Mouse (Mus musculus) ES-Bruce4 (cell line): ENCODE data around the gene Lysmd4. TPM values are rescaled to one million over a fixed set of nuclear protein-coding genes. Genes with fewer than 3 reads are reported as not detected.

Source experiments
- H3K27ac ChIP-seq: 2 replicates; pipeline ENCODE4 v1.5.1; 2012; ENCODE audit warnings: low read length, inconsistent platforms; ENCODE audit not compliant: insufficient read depth
- H3K27me3 ChIP-seq: 2 replicates; pipeline ENCODE4 v1.6.1; 2012; ENCODE audit warnings: mild to moderate bottlenecking, low read length, inconsistent platforms; ENCODE audit not compliant: control insufficient read depth, poor library complexity, insufficient read depth, severe bottlenecking
- H3K36me3 ChIP-seq: 2 replicates; pipeline ENCODE4 v1.6.1; 2012; ENCODE audit warnings: inconsistent platforms, mild to moderate bottlenecking, low read length, moderate library complexity; ENCODE audit not compliant: control insufficient read depth, poor library complexity, insufficient read depth, severe bottlenecking
- H3K4me1 ChIP-seq: one replicate; pipeline ENCODE4 v1.8.1; 2011; ENCODE audit warnings: low read length; ENCODE audit not compliant: control insufficient read depth, insufficient read depth
- H3K4me3 ChIP-seq: 2 replicates; pipeline ENCODE4 v1.5.1; 2011; ENCODE audit warnings: low read depth, mild to moderate bottlenecking, low read length
- H3K9ac ChIP-seq: 2 replicates; pipeline ENCODE4 v1.6.1; 2012; ENCODE audit warnings: low read depth, mild to moderate bottlenecking, inconsistent platforms; ENCODE audit not compliant: poor library complexity, severe bottlenecking
- H3K9me3 ChIP-seq: replicated peaks from 2 replicates; pipeline ENCODE4 v1.6.1; 2012; ENCODE audit warnings: mild to moderate bottlenecking, low read length, inconsistent platforms; ENCODE audit not compliant: control insufficient read depth, poor library complexity, insufficient read depth, severe bottlenecking
- CTCF ChIP-seq: IDR thresholded peaks from one replicate; pipeline ENCODE4 v1.8.1; 2011; ENCODE audit warnings: low read depth, low read length
- EP300 ChIP-seq: IDR thresholded peaks from 2 replicates; pipeline ENCODE4 v1.6.1; 2011; ENCODE audit warnings: low read depth, low read length; ENCODE audit not compliant: insufficient read depth
- POLR2A ChIP-seq: IDR thresholded peaks from one replicate; pipeline ENCODE4 v1.8.1; 2011; ENCODE audit warnings: low read length; ENCODE audit not compliant: insufficient read depth
- polyA plus RNA-seq: library from polyadenylated mRNA; stranded (reverse); fragments of >200 nt; gene quantifications from 2 replicates; pipeline ENCODE4 v1.2.4, GENCODE M21; 2011; ENCODE audit warnings: low read depth; ENCODE audit not compliant: missing spikeins, insufficient read depth, insufficient read length

Lysmd4 gene
- polyA plus RNA-seq, 1 experiment, result 6.8 TPM

DNA sequence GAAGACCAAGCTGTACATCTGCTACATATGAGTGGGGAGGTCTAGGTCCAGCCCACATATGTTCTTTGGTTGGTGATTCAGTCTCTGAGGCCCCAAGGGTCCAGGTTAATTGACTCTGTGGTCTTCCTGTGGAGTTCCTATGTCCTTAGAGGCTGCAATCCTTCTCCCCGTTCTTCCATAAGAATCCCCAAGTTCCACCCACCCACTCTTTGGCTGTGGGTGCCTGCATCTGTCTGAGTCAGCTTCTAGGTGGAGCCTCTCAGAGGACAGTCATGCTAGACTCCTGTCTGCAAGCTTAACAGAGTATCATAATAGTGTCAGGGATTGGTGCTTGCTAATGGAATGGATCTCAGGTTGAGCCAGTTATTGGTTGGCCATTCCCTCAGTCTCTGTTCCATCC is 8.8 kb upstream of the Lysmd4 start:
- H3K4me3 ChIP-seq, result no peak overlapping the region
- no peaks in the 10 kb centered on the region for H3K9me3 ChIP-seq
- no peak overlapping the region for H3K27ac ChIP-seq
- TF ChIP-seq CTCF (no peak), POLR2A (no peak)
- H3K9ac ChIP-seq, result no peak overlapping the region
- no peaks in the 10 kb centered on the region for H3K27me3 ChIP-seq
- no peaks in the 10 kb centered on the region for H3K36me3 ChIP-seq
- no peaks in the 10 kb centered on the region for H3K4me1 ChIP-seq

DNA sequence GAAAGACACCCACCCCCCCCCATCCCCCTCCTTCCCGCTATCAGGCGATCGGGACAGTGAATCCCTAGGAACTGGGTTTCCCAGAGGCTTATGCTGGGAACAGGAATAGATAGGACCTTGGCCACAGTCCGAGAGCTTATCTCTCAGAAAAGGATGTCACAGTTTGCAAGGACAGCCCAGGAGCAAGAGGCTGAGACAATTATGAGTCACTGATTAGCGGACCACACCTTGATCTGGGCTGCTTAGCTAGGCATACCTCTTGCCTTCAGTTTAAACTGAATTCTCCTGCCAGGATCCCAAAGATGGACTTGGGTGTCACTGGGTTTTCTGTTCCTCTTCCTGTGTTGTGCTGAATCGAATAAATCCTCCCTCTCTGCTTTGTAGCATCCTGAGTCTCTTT is 6.0 kb upstream of the Lysmd4 start:
- no peaks in the 10 kb centered on the region for H3K36me3 ChIP-seq
- no peak overlapping the region for H3K4me3 ChIP-seq
- no peak overlapping the region for H3K27ac ChIP-seq
- TF ChIP-seq CTCF, result no peak
- TF ChIP-seq EP300, result no peak
- no peak for TF ChIP-seq POLR2A
- H3K27me3 ChIP-seq, result no peaks in the 10 kb centered on the region
- H3K9ac ChIP-seq, result no peak overlapping the region
- H3K4me1 ChIP-seq, result no peaks in the 10 kb centered on the region
- no peaks in the 10 kb centered on the region for H3K9me3 ChIP-seq

- no peak overlapping the region for H3K27ac ChIP-seq
- TF ChIP-seq CTCF, result peak; percentile 69
- TF ChIP-seq POLR2A, result no peak
Observed at GRCm38 (mm10) chr7:67217025-67217424, 5.3 kb upstream of the Lysmd4 start.

DNA sequence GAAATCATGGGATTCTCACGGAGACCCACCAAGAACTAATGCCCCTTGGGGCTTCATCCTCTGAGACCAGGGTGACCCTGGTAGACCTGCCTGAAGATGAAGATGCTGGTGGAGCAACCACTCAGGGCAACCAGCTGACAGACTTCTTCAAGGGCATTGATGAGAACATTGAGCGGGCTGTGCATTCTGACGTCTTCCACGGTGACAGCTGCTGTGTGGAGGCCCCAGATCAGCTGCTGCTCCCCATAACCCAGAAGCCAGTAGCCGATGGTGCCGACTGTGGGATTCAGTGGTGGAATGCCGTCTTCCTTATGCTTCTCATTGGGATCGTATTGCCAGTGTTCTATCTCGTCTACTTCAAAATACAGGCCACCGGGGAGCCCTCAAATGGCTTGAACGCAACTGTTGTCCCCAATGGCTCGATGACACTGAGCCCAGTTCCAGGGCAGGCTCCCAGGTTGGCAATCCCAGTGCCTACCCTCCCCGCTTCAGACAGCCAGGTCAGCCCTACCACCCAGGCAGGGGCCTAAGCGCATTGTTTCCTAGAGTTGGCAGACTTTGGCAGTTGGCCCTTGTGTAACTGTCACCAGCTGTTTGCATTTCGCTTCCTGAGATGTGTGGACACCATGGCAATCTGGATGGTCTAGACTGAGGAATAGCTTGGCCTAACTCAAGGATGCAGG is 3.7 kb downstream of the Lysmd4 start:
- Histone ChIP-seq H3K9me3 (no peaks in the 10 kb centered on the region), H3K4me1 (no peaks in the 10 kb centered on the region), H3K27me3 (no peaks in the 10 kb centered on the region), H3K36me3 (no peaks in the 10 kb centered on the region), H3K4me3 (no peak overlapping the region), H3K9ac (no peak overlapping the region), H3K27ac (no peak overlapping the region)
- TF ChIP-seq CTCF (no peak), POLR2A (no peak), EP300 (no peak)

More at GRCm38 (mm10) chr7:67217025-67217424, 5.3 kb upstream of the Lysmd4 start:
- Histone ChIP-seq H3K36me3 (no peaks in the 10 kb centered on the region), H3K4me3 (no peak overlapping the region), H3K4me1 (no peaks in the 10 kb centered on the region), H3K27me3 (no peaks in the 10 kb centered on the region), H3K9me3 (no peaks in the 10 kb centered on the region), H3K9ac (no peak overlapping the region)

- Histone ChIP-seq H3K4me1 (no peaks in the 10 kb centered on the region), H3K9me3 (no peaks in the 10 kb centered on the region), H3K36me3 (no peaks in the 10 kb centered on the region), H3K9ac (no peak overlapping the region), H3K4me3 (no peak overlapping the region), H3K27me3 (no peaks in the 10 kb centered on the region), H3K27ac (no peak overlapping the region)
- no peak for TF ChIP-seq CTCF
- TF ChIP-seq POLR2A, result no peak
- no peak for TF ChIP-seq EP300
Observed at GRCm38 (mm10) chr7:67227538-67227937, 5.2 kb downstream of the Lysmd4 start.

- Histone ChIP-seq H3K4me1 (no peaks in the 10 kb centered on the region), H3K9me3 (no peaks in the 10 kb centered on the region), H3K27ac (no peak overlapping the region), H3K36me3 (no peaks in the 10 kb centered on the region), H3K9ac (no peak overlapping the region), H3K27me3 (no peaks in the 10 kb centered on the region), H3K4me3 (no peak overlapping the region)
- TF ChIP-seq EP300 (no peak), POLR2A (no peak), CTCF (no peak)
Observed at GRCm38 (mm10) chr7:67228390-67228789, 6.0 kb downstream of the Lysmd4 start.
